Mouse (Mus musculus) adrenal gland, postnatal 14 days (tissue): Measurements from ENCODE around the gene Pign. TPM values are rescaled to one million over a fixed set of nuclear protein-coding genes. Genes with fewer than 3 reads are reported as not detected.
A peak's percentile ranks its signal among the peaks of the same experiment; 100 is the strongest.

Source experiments
- DNase-seq: peaks from one replicate; pipeline ENCODE4 v3.0.0; 2021; ENCODE audit warnings: mixed read lengths
- long read RNA-seq, 2 experiments: library from polyadenylated mRNA; stranded (forward); transcript quantifications; one replicate each; pipeline ENCODE4 v2.0.0; 2021
- total RNA-seq: library from RNA; stranded (reverse); gene quantifications from 2 replicates; pipeline ENCODE4 v1.2.3, GENCODE M21; 2021

The Pign gene
- 31.0 and 34.6 TPM in 2 replicates for total RNA-seq
- long read RNA-seq, experiment 1, partial matches to known transcripts = 0 of 2 reads
- long read RNA-seq, experiment 1, other reads (novel, unspliced or antisense) = 2 of 2 reads
- long read RNA-seq, experiment 2, full-length matches to known transcripts = 1 of 3 reads
- long read RNA-seq, experiment 2, partial matches to known transcripts = 0 of 3 reads
- long read RNA-seq, experiment 2, other reads (novel, unspliced or antisense) = 2 of 3 reads

DNA sequence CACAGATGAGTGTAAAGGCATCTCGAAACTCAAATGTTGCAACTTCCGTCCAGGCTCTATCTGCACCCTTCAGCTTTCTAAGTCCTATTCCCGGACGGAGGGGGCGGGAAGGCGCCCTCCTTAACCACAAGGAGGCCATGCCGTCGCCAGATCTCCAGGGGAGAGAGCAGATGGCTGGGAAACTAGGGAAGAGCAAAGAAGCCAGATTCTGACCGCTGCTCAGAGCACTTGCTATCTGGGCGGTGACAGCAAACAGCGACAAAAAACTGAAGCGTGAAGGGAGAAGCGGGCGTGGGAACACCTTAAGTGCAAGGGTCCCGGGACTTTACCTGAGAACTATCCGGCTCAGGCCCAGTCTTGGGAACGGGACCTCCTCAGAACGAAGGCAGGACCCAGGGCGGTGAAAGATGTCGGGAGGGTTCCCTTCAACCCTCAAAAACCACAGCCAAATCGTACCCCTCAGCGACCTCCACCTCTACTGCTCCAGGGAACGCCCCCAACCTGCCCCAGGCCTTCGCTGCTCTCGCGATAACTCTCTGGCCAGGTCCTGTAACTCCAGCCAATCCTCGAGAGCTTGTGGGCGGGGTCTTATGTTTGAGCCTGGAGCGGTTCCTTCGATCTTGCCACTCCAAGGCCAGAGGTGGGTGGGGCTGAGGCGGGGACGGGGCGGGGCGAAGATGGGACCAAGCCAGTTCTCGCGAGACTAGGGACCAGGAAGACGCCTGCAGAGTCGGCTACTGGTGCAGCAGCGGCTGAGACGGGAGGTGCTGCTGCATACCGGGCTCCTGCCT lies at the start of gene Pign, which contains the start of gene Relch:
Pign (minus strand) TSS at position 507 of the 791 bp plus-strand sequence.
Relch (plus strand) TSS at position 691 of the 791 bp plus-strand sequence.
- peak; percentile 99 for DNase-seq

DNA sequence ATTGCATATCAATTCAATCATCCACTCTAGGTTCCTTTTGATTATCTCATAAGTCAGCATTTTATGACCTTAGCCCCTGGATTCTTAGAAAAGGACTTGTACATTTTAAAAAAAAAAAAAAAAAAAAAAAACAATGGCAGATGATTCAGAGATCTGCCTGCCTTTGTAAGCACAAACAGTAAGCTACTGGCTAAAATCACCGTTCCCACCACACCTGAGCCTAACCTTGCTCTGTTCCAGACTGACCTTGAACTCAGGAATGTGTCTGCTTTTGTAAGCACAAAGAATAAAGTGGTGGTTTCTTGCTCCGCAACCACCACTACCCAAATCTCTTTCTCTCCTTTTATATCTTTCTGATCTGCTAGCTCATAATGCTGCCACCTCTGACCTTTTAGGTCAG lies 49.3 kb upstream of the Pign start:
- DNase-seq = no peak

DNA sequence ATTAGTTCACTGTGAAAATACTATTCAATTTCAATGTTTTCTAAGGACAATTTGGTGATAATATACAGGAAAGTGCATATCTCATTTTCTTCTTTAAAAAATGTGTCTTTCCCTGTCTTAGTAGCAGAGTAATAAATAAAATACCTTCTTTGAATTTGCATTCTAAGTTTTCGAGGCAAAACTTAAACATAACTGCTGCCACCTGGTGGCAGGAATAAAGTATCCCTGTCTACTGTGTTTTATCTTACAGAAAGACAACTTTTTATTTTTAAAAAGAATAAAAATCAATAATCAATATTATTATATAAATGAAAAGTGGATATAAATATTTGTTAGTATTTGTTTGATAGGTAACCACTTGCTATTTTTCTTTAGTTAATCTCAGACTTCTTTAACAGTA lies 47.8 kb upstream of the Pign start:
- peak; percentile 29 for DNase-seq

DNA sequence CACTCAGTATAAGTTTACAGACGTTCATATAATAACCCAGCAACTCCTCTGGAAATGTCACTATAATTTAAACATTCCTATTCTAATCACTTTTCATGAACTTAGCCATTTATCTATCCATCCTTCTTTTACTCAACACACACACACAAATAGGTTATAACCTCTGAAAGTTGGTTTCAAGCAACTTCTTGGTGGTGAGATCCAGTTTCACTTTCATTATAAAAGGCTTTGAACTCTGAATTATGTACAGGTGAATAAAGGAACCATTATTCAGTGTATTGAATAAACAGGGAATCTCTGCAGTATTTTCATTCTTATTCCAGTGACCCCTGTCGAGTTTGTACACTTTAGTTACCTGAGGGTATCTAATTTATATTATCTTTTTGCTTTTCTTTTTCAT lies 45.9 kb upstream of the Pign start:
- DNase-seq = no peak

DNA sequence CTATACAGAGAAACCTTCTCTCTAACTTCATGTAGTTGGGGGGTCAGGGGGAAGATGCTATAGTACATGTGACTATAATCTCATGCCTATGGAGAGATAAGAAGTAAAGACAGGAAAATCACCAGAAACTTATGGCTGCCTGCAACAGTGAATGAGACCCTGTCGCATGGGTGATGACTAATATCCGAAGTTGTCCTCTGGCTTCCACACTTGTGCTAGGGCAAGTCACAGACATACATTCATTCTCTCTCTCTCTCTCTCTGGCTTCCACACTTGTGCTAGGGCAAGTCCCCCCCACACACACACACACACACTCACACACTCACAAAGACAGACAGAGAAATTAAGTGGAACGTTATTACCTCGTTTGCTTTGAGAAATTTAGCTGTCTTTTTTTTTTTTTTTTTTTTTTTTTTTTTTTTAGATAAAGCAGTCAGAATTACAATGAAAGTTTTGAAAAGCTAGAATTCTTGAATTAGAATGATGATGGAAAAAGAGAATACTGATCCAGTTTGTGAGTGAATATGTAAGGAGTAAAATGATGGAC lies 37.6 kb upstream of the Pign start:
- DNase-seq = no peak

DNA sequence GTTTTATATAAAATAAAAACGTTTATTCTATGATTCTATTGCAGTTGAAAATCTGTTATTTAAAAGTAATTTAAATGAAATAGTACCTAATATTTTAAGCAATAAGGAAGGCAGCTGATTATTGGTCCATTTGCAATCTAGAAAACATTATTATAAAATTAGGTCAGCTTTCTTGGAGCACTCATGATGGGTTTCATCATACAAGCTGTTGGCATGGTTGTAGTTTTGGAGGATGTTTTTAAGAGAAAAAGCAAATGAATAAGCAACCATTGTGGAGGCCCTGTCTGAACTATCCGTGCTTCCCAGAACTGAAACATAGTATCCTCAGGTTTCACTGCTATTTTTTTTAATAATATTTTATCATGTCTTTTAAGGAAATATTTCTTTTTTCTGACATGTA lies 32.1 kb upstream of the Pign start:
- no peak for DNase-seq

DNA sequence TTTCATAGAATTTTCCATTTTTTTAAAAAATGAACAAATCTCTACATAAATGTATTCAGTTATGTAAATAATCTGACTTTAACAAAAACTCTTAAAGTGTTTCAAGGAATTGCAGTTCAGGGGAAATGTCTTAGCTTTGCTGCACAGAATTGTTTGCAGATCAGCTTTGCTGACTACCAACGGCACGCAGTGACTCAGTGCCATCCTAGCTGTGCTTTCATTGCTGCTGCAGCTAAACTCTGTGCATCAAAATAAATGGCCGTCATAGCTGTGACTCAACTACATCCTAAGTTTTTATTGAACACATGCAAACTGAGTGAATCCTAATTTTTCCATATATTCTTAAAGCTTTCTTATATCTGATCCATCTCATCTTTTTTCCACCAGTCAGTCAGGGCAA lies 22.0 kb upstream of the Pign start:
- DNase-seq = no peak

DNA sequence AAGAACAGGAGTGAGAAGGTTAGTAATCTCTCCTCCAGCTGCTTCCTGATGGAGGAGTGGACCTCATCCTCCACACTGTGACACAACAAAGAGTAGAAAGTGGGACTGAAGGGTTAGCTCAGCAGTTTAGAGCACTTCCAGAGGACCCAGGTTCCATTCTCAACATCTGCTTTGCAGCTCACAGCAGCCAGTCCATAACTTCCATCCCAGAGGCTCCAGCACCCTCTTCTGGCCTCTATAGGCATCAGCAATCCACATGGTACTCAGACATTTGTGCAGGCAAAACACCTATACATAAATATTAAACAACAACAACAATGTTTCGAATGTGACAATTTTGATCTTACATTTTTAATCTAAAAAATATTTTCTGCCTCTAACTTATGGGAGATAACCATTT lies 17.1 kb upstream of the Pign start:
- DNase-seq = peak; percentile 49

DNA sequence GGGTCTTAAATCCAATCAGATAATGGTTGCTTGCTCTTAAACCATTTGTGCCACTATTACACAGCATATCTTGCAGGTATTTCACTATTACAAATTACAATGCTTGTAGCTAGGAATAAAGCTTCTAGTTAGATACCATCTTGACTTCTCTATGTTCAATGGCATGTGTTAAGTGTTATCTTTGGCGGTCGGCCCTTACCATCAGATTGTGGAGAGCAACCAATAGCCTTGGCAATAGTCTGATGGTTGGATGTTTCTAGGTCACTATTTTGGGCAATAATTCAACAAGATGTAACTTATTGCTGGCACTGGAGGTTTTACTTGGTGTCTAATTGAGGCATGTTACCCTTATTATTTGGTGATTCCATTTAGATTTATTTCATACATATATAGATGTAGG lies 11.3 kb upstream of the Pign start:
- peak; percentile 15 for DNase-seq

DNA sequence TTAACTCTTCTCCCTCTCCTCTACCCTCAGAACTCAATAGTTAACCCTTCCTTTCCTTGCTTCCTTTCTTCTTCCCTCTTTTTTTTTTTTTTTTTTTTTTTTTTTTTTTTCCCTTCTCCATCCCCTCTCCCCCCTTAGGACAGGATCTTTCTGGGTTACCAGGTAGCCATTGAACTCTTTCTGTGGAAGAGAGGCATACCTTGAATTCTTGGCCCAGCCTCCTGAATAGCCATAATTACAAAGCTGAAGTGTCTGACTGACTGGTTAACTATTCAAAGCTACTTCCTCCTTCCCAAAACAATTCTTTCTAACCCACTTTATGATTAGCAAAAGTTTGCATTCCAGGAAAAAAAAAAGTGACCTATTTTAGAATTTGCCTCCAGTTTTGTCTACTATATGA lies 6.2 kb upstream of the Pign start:
- DNase-seq = no peak

DNA sequence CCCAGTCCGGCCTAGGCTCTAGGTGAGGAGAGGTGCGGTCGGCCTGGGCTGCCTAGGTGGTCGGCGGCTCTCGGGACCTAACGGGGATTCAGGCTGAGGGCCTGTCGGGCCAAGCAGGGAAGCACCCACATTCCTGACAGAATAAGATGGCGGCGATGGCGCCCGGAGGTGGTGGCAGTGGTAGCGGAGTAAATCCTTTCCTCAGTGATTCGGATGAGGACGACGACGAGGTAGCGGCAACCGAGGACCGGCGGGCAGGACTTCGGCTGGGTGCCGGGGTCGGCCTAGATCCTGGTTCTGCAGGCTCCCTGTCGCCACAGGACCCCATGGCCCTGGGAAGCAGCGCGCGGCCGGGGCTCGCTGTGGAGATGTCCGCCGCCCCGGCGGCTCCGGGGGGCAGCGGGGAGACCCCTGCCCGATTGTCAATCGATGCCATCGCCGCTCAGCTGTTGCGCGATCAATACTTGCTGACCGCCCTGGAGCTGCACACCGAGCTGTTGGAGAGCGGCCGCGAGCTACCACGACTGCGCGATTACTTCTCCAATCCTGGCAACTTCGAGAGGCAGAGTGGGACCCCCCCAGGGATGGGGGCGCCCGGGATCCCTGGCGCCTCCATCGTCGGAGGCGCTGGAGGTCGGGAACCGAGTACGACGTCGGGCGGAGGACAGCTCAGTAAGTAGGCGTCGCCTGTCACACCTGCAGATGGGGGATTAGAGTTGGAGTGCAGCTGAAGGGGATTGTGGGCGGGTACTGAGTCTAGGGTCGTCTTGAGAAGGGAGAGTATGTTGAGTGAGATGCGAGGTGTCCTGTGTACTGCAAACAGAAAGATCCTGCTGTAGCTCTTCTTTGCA lies 710 bp upstream of the Pign start:
- peak; percentile 15 for DNase-seq

DNA sequence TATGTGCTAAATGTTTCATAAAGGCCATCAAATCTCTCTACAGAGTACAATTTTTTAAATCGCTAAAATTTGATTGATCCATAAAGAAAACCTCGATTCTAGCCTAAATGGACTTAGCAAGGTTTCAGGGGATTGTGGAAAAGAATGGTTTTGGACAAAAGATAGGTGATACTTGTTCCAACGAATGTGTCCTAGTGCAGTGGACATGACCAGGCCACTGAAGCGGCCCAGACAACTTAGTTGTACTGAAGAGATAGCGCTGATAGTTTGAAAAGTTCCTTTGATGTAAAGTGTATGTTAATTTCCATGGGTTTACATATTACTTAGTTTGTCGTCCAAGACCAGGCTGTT lies 682 bp downstream of the Pign start:
- DNase-seq = no peak

DNA sequence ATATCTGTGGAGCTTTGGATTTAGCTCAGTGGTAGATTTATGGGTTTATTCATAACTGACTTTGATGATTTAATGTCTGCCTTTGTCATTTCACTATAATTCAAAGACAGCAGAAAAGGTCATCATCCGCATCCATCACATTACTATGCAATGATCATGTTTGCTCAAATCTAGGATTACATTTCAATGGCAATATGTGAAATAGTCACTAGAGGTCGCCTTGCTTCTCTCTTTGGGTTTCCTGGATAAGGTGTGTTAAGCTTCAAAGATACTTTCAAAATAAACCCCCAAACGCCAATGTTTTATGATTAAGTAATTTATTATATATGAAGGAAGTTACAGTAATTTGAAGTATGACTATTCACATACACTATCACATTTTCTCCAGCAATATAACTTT lies 3.5 kb downstream of the Pign start:
- peak; percentile 43 for DNase-seq

DNA sequence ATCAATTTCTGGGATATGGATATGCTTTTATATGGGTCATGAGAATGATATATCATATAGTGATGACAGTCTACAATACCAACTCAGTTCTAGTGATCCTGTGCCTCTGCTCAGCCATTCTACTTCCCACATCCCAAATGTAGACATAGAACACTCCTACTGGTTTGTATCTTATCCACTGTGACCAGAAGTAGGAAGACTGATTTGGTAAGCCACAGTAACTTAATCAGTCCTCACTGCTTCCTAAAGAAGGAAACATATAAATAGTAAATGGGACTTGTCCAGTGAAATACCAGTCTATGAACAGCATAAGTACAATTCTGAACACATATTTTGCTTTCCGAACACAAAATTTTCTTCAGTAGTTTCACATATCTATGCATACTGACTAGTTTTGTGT lies 9.5 kb downstream of the Pign start:
- no peak for DNase-seq

DNA sequence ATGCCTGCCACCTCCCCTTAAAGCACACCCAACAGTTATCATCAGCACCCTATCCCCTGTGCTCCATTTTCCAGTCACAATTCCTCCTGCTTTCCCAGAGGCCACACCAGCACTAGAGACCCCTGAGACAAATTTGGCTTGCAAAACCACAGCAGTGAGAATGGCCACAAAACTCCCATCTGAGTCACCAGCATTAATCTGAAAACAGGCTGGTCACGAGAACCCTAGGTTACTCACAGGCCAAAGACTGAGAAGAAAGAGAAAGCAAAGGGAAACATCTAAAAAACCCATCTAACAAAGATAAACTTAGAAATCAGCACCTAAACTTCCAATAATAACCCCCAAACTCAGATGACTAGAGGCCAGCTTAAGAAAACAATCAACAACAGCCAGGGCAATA lies 12.8 kb downstream of the Pign start:
- DNase-seq = no peak

DNA sequence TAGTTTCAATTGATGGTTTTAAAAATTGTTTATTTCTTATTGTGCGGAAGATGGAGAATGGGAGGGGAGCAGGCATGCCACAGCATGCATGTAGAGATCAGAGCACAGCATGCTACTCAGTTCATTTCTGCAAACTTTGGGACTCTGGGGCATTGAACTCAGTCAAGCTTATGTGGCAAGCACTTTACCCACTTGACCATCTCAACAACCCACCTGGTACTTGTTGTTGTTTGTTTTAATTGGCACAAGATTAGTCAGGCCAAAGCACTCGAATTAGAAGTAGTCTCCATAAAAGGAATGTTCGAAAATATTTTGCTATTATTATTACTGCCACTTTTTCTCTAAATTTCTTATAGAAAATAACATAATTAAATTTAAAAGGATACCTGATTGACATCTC lies 19.4 kb downstream of the Pign start:
- DNase-seq = no peak

DNA sequence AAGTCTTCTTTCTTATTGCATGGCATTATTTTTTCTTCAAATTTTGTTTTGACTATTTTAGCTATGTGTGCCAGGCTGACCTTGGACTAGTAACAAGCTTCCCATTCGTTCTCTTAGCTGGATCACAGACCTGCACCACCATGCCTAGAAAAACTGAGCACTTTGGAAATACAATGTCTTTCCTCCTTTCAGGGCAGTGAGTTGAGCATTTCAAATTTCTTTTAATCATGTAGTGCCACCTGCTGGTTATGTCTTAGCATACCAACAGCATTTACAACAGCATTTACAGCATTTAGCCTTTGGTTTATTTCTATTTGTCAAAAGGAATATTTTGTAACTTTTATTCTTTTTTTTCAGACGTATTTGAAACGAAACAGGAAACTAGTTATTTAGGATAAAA lies 33.0 kb downstream of the Pign start:
- peak; percentile 7 for DNase-seq

DNA sequence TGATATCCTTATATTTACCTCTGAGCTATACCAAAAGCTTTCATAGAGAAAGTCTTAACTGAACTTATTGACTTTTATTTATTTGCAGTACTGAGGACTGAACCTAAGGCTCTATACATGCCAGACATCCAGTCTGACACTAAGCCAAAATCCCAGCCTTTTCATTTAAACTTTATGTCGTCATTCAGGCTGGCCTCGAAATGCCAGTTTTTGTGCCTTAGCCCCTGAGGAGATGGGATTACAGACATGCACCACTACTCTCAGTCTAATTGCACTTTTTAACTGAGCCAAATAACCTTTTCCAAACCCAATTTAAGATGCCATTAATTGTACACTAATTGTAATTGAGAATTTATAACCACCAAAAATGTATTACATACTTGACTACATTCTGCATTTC lies 73.8 kb downstream of the Pign start:
- no peak for DNase-seq

DNA sequence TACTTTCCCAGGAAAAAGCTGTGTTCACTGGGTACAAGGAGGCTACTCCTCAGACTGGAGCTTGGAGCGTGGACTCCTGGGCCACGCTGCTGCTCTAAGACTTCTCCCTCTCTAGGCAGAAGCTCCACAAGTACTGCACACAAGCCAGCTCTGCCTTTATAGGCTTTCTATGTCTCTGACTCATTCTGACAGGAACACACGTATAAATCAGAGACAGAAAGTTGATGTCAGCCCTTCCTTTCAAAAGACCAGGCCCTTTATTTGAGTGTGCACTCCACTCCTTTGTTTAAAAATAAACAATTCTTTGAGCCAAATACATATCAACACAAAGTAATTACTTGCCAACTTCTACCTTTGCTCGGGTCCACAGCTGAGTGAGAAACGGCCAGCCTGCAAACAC lies 74.8 kb downstream of the Pign start:
- DNase-seq = no peak

DNA sequence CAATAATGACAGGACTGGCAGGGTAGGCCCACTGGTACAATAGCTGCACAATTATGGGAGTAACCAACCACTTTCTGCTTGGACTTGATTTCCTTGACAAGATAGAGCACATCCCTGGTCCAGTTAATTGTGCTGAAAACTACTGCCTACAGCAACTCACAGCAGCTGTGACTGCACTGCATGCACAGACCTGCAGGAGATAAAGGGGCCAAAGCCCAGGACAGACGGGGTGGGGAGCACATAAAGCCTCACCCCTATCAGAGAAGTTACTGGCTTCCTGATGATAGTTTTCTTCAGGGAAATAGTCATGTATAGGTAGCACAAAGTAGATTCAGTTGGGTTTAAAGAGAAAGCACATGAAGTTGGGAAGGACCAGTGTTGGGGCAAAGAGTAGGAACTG lies 80.7 kb downstream of the Pign start:
- DNase-seq = no peak

DNA sequence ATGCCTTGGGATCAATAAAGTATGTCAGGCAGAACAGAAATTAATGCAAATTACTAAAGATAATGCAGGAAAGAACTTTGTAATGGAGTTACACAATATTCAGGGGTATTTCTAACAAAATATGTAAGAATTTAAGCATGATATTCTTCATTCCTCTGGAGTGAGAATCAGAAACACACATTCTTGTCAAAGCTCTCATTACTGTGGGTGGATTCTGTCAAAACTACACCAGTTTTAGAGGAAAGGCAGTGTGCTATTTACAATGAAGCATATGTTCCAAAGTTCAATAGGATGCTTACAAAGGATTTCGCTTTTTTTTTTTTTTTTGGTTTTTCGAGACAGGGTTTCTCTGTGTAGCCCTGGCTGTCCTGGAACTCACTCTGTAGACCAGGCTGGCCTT lies 82.6 kb downstream of the Pign start:
- no peak for DNase-seq

DNA sequence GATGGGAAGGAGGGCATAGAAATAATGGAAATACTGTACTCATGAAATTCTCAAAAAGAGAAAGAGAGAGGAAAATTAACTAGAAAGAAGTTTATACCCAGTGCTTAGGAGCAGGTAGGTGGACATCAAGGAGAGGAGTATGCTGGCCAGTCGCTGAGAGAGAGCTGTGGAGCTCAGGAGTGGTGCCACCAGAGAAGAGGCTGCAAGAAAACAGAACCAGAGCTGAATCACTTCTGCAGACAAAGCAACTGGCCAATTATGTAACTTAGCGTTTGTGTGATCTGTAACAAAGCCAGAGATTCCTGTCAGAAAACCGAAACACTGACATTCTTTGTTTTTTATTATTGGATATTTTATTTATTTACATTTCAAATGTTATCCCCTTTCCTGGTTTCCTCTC lies 97.4 kb downstream of the Pign start:
- no peak for DNase-seq

DNA sequence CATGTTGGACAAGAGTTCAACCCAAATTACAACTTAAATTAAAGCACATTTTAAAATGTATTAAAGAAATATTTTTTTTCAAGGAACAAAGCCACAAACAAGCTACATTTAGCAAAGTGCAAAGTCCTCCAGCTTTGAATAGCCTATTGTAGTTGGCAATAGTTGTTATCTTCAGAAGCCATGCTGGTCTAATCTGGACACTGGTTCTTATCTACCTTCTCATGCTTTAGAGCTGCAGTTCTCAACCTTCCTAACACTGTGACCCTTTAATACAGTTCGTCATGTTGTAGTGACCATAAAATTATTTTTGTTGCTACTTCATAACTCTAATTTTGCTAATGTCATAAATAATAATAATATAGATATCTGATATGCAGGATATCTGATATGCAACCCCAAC lies 99.2 kb downstream of the Pign start:
- no peak for DNase-seq
